Mouse (Mus musculus): ENCODE measurements around the gene Hspe1. TPM values are rescaled to one million over a fixed set of nuclear protein-coding genes. Genes with fewer than 3 reads are reported as not detected.

Hspe1 gene
- polyA plus RNA-seq, 1 experiment from 2014 or later: 435 TPM

DNA sequence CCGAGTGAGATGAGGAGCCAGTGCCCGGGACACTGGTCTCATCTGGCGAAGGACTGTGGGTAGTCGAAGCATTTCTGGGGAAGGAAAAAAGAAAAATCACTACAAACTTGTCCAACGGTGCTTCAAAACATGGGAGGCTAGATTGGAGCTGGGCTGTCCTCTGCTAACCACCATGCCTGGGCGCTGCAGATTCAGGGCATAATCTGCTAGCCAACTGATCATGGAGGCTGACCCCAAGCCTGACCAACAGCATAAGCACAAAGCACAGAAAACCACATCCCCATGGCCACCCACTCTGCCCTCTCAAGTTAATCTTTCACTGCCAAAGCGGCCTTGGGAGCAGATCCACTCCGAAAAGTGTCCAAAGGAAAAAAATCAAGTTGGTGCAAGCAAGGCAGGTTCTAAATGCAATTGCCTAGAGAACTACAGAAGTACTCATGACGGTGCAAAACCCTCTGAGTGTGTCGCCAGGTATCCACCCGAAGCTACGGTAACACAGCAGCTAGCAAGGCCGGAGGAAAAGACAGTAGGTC, 998 bp upstream of the Hspe1 start:
- peak overlapping the region; percentile 94 for H3K9ac ChIP-seq
- peaks cover 59% of the 10 kb centered on the region for H3K36me3 ChIP-seq (ENCODE audit: insufficient read depth)
- WGBS: 0% methylated on average over 13 of the region's 13 CpGs
- peak overlapping the region; percentile 96 for H3K27ac ChIP-seq (ENCODE audit: low read depth)
- TF ChIP-seq CTCF (IDR thresholded peaks at IDR 0.05; ENCODE audit: low read depth): no peak
- ATAC-seq (ENCODE audit: insufficient read depth): no peak
- peak overlapping the region; percentile 91 for H3K4me2 ChIP-seq
- H3K27me3 ChIP-seq (ENCODE audit: insufficient read depth, low read length): no peaks in the 10 kb centered on the region
- H3K4me3 ChIP-seq (ENCODE audit: low read depth, low read length): peak overlapping the region; percentile 90
- H3K4me1 ChIP-seq (ENCODE audit: insufficient read depth): peaks cover 16% of the 10 kb centered on the region; the same call in 1 of the 2 replicates
- no peaks in the 10 kb centered on the region for H3K9me3 ChIP-seq (ENCODE audit: low read depth, low read length)
- peak; percentile 36 for DNase-seq

- Histone ChIP-seq H3K9ac (peak overlapping the region; percentile 94), H3K9me3 (ENCODE audit: low read depth, low read length) (no peaks in the 10 kb centered on the region), H3K4me3 (ENCODE audit: low read depth, low read length) (peak overlapping the region; percentile 90), H3K27ac (ENCODE audit: low read depth) (peak overlapping the region; percentile 96), H3K4me1 (ENCODE audit: insufficient read depth) (peaks cover 16% of the 10 kb centered on the region; the same call in 1 of the 2 replicates), H3K27me3 (ENCODE audit: insufficient read depth, low read length) (no peaks in the 10 kb centered on the region), H3K4me2 (peak overlapping the region; percentile 91), H3K36me3 (ENCODE audit: insufficient read depth) (peaks cover 59% of the 10 kb centered on the region)
- ATAC-seq (ENCODE audit: insufficient read depth) (peak; percentile 85), DNase-seq (no peak)
- TF ChIP-seq CTCF (IDR thresholded peaks at IDR 0.05; ENCODE audit: low read depth): no peak
- 0% methylated on average over 51 of the region's 57 CpGs for WGBS
These were observed 479 bp upstream of the Hspe1 start for GRCm38 (mm10) chr1:55087401-55087904.

DNA sequence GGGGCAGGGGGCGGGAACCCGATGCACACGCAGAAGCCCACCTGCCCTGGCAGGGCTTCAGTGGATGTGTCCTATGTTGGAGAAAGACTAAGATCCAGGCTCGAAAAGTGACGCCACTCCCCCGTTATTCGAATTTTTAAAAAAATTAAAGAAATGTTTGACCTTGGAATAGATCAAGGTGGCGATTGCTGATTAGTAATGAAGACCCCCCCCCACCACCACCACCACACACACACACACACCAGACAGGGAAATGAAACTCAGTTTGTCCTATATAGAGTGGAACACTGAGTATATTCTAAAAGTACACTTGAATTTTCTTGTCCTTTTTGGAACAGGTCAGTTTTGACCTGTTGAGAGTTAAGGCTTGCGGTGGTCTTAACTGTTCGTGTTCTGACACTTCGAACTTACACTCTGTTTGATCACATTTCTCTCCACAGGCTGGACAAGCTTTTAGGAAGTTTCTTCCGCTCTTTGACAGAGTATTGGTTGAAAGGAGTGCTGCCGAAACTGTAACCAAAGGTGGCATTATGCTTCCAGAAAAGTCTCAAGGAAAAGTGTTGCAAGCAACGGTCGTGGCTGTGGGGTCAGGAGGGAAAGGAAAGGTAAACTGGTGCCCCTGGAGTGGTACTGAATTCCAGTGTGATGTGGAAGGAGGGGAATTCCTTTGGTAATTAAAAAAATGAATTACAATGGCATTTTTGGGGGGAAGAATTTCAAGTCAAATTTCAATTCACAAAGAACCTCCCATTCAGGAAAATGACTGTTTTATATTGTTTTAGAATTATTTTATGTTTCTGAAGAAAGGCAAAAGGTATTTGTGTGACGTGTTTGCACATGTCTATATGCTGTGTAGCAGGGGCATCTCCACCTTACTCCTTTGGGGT, 922 bp downstream of the Hspe1 start:
- Histone ChIP-seq H3K9me3 (ENCODE audit: low read depth, low read length) (no peaks in the 10 kb centered on the region), H3K27me3 (ENCODE audit: insufficient read depth, low read length) (no peaks in the 10 kb centered on the region), H3K4me2 (peak overlapping the region; percentile 91), H3K27ac (ENCODE audit: low read depth) (peak overlapping the region; percentile 96), H3K36me3 (ENCODE audit: insufficient read depth) (peaks cover 48% of the 10 kb centered on the region), H3K4me3 (ENCODE audit: low read depth, low read length) (peak overlapping the region; percentile 90), H3K4me1 (ENCODE audit: insufficient read depth) (peaks cover 16% of the 10 kb centered on the region; the same call in 1 of the 2 replicates), H3K9ac (peak overlapping the region; percentile 94)
- 5% methylated on average over 16 of the region's 16 CpGs for WGBS
- no peak for DNase-seq
- TF ChIP-seq CTCF (IDR thresholded peaks at IDR 0.05; ENCODE audit: low read depth): no peak
- no peak for ATAC-seq (ENCODE audit: insufficient read depth)

DNA sequence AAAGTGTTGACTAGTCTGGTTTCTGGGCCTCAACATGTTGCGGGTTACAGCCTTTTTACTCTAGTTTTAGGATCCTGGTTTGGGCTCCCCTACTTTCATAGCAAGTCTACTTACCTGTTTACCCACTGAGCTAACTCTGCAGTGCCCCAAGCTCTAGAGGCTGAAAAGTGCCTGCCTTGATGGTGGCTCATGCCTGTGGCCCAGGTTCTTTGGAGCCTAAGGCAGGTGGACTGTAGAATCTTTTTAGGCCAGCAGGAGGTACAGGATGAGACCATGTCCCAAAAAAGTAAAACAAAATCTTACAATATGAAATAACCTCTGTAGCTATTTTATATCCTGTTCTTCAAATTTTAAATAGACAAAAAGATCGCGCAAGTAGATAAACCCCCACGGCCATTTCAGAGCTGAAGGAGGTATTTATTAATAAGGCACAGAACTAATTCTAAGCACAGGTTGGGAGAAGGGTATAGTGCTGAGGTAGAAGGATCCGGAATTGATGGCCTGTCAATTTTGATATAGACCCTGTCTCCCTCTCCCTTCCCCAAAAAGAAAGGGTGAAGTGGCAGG, 1.6 kb downstream of the Hspe1 start:
- H3K27ac ChIP-seq (ENCODE audit: low read depth): no peak overlapping the region
- ATAC-seq (ENCODE audit: insufficient read depth): no peak
- peak overlapping the region; percentile 90 for H3K4me3 ChIP-seq (ENCODE audit: low read depth, low read length)

DNA sequence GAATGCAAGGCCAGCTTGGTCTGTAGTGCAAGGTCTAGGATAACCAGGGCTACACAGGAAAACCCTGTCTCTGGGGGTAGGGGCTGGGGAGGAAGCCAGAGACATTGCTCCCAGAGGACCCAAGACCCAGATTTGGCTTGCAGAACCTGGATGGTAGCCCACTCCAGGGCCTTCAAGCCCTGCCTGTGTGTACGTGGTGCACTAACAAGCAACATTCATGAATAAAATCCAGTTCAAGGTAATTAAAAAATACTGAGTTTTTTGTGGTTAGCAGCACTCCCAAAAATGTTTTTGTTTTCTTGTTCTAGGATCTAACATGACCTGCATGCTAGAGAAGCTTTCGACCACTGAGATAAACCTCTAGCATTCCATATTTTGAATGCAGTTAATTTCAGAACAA, 4.1 kb downstream of the Hspe1 start:
- no peak for ATAC-seq (ENCODE audit: insufficient read depth)
- peaks cover 27% of the 10 kb centered on the region for H3K36me3 ChIP-seq (ENCODE audit: insufficient read depth)
- H3K27ac ChIP-seq (ENCODE audit: low read depth): no peak overlapping the region
- H3K4me2 ChIP-seq: no peak overlapping the region
- H3K4me1 ChIP-seq (ENCODE audit: insufficient read depth): peaks cover 8% of the 10 kb centered on the region; the same call in 1 of the 2 replicates
- TF ChIP-seq CTCF (IDR thresholded peaks at IDR 0.05; ENCODE audit: low read depth): no peak
- H3K9me3 ChIP-seq (ENCODE audit: low read depth, low read length): no peaks in the 10 kb centered on the region
- H3K9ac ChIP-seq: no peak overlapping the region
- no peak overlapping the region for H3K4me3 ChIP-seq (ENCODE audit: low read depth, low read length)
- H3K27me3 ChIP-seq (ENCODE audit: insufficient read depth, low read length): no peaks in the 10 kb centered on the region
- DNase-seq: no peak
- WGBS: 91% methylated on average over 2 of the region's 2 CpGs

More for the DNA sequence above, 1.6 kb downstream of the Hspe1 start:
- no peak for DNase-seq
- Histone ChIP-seq H3K4me2 (peak overlapping the region; percentile 91), H3K9ac (peak overlapping the region; percentile 94), H3K9me3 (ENCODE audit: low read depth, low read length) (no peaks in the 10 kb centered on the region), H3K27me3 (ENCODE audit: insufficient read depth, low read length) (no peaks in the 10 kb centered on the region), H3K4me1 (ENCODE audit: insufficient read depth) (peaks cover 16% of the 10 kb centered on the region; the same call in 1 of the 2 replicates), H3K36me3 (ENCODE audit: insufficient read depth) (peaks cover 42% of the 10 kb centered on the region)
- no peak for TF ChIP-seq CTCF (IDR thresholded peaks at IDR 0.05; ENCODE audit: low read depth)
- WGBS: 75% methylated on average over 5 of the region's 5 CpGs

DNA sequence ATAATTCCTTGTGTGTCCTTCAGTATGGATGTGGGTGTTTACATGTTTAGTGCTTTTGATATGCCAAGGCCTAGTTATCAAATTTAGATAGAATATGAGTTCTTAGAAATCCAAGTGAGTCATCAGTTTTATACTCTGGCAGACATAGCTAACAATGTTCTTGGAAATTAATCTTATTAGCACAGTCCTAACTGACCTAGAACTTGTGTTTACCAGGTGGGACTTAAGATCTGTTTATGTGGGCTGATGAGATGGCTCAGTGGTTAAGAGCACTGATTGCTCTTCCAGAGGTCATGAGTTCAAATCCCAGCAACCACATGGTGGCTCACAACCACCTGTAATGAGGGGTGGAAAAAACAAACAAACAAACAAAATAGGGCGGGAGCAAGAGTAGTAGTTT, 4.5 kb downstream of the Hspe1 start:
- no peak overlapping the region for H3K4me3 ChIP-seq (ENCODE audit: low read depth, low read length)
- H3K4me2 ChIP-seq: no peak overlapping the region
- DNase-seq (no peak), ATAC-seq (ENCODE audit: insufficient read depth) (no peak)
- TF ChIP-seq CTCF (IDR thresholded peaks at IDR 0.05; ENCODE audit: low read depth): no peak
- H3K27ac ChIP-seq (ENCODE audit: low read depth): no peak overlapping the region
- no peaks in the 10 kb centered on the region for H3K9me3 ChIP-seq (ENCODE audit: low read depth, low read length)
- peaks cover 27% of the 10 kb centered on the region for H3K36me3 ChIP-seq (ENCODE audit: insufficient read depth)
- WGBS: 48% methylated on average over 1 of the region's 1 CpGs
- H3K27me3 ChIP-seq (ENCODE audit: insufficient read depth, low read length): no peaks in the 10 kb centered on the region
- no peak overlapping the region for H3K9ac ChIP-seq
- peaks cover 8% of the 10 kb centered on the region; the same call in 1 of the 2 replicates for H3K4me1 ChIP-seq (ENCODE audit: insufficient read depth)

All from lung, embryonic 14.5 days (tissue).